Mouse (Mus musculus): Measurements from ENCODE around the gene Slc25a27. TPM values are rescaled to one million over a fixed set of nuclear protein-coding genes. Genes with fewer than 3 reads are reported as not detected.

Slc25a27 gene
- polyA plus RNA-seq (2012; rRNA removed), result 2.2 and 3.1 TPM in 2 replicates

DNA sequence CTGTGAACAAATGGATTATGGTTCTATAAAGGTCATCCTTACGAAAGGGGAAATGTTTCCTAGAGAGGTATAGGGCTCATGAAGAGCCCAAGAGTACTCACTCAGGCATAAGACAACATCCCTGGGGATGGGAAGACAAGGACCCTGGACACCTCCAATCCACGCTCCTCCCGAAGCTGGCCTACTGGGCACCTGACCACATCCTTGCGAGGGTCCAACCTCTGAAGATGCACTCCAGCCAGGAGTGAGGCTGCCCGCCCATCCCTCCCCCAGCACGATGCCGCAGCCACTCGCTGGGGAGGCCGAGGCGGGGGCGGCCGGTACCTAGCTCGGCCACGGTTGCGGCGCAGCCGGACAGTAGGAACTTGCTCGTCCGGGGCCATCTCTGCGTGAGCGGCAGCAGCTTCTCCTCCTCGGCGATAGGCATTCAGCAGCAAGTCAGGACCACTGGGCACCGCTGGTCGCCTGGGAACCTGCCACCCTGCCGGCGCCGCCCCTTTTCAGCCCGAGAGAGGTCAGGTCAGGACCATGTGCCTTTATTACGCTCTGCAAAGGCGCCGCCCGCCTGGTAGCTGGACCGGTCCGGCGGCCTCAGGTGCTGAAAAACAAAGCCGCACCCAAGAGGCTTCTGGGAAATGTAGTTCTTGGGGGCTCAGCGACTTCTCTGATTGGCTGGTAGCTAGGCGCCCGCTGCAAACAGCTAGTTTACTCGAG lies at the start of gene Slc25a27:
TSS of gene Slc25a27 (minus strand) at position 639 of the 714 bp plus-strand sequence.
- WGBS, result 2% methylated on average over 41 of the region's 41 CpGs
- no peak for TF ChIP-seq POLR2A (IDR thresholded peaks at IDR 0.05; ENCODE audit: low read depth, low read length)
- no peak for TF ChIP-seq CTCF (conservative IDR thresholded peaks at IDR 0.05; ENCODE audit: insufficient read depth, insufficient read length, low read depth, low read length)
- Histone ChIP-seq H3K4me1 (ENCODE audit: control insufficient read depth, insufficient read depth, low read length) (peaks cover 9% of the 10 kb centered on the region; the same call in 1 of the 2 replicates), H3K36me3 (ENCODE audit: control insufficient read depth, insufficient read depth, low read length) (no peaks in the 10 kb centered on the region), H3K27me3 (replicated peaks; ENCODE audit: control insufficient read depth, insufficient read depth, low read length) (no peaks in the 10 kb centered on the region), H3K27ac (ENCODE audit: insufficient read depth, low read depth, low read length) (peak within 1 kb of the TSS; percentile 21; the same call in 1 of the 2 replicates), H3K4me3 (ENCODE audit: insufficient read depth, low read depth, low read length) (peak within 1 kb of the TSS; percentile 83)
- DNase-seq, result peak; percentile 97

DNA sequence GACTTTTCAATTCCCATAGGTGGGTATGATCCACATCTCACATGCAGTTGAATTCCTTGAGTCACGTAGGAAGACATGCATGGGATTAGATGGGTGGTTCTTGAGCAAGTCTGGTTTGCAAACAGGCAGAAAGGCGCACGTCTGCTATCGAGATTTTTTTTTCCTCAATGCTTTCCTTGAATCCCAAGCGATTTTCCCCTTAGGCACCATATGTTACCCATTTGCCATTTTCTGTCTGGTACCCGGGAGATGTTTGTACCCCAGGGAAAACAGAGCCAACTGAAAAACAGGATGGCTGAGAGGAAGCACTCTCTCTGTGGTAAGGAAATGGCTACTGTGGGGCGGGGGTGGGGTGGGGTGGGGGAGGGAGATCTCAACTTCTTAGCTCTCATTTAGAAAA lies 49.6 kb upstream of the Slc25a27 start:
- Histone ChIP-seq H3K27me3 (replicated peaks; ENCODE audit: control insufficient read depth, insufficient read depth, low read length) (no peaks in the 10 kb centered on the region), H3K4me1 (ENCODE audit: control insufficient read depth, insufficient read depth, low read length) (peaks cover 4% of the 10 kb centered on the region; the same call in 1 of the 2 replicates), H3K4me3 (ENCODE audit: insufficient read depth, low read depth, low read length) (no peak overlapping the region), H3K36me3 (ENCODE audit: control insufficient read depth, insufficient read depth, low read length) (no peaks in the 10 kb centered on the region), H3K27ac (ENCODE audit: insufficient read depth, low read depth, low read length) (no peak overlapping the region)
- TF ChIP-seq CTCF (conservative IDR thresholded peaks at IDR 0.05; ENCODE audit: insufficient read depth, insufficient read length, low read depth, low read length) (no peak), POLR2A (IDR thresholded peaks at IDR 0.05; ENCODE audit: low read depth, low read length) (no peak)
- DNase-seq, result no peak
- WGBS, result 66% methylated on average over 7 of the region's 7 CpGs

DNA sequence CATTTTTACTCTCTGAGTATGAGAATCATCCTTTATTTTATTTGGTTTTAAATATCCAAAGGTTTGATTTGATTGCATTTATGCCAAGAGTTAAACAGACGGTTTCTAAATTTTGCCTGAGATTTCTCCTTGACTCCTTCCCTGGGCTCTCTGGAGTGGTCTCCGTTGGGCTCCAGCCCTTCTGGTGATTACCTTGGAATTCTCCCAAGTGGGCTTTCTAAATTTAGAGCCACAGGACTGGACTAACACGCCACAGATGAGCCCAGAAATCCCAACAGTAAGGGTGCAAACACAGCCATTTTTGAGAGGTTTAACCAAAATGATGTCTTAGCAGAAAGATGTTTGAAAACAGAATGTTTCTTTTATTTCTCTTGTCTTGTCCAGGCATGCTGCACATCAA lies 47.2 kb upstream of the Slc25a27 start:
- Histone ChIP-seq H3K4me1 (ENCODE audit: control insufficient read depth, insufficient read depth, low read length) (peaks cover 4% of the 10 kb centered on the region; the same call in 1 of the 2 replicates), H3K36me3 (ENCODE audit: control insufficient read depth, insufficient read depth, low read length) (no peaks in the 10 kb centered on the region), H3K27ac (ENCODE audit: insufficient read depth, low read depth, low read length) (no peak overlapping the region), H3K27me3 (replicated peaks; ENCODE audit: control insufficient read depth, insufficient read depth, low read length) (no peaks in the 10 kb centered on the region), H3K4me3 (ENCODE audit: insufficient read depth, low read depth, low read length) (no peak overlapping the region)
- DNase-seq, result no peak
- no peak for TF ChIP-seq POLR2A (IDR thresholded peaks at IDR 0.05; ENCODE audit: low read depth, low read length)
- TF ChIP-seq CTCF (conservative IDR thresholded peaks at IDR 0.05; ENCODE audit: insufficient read depth, insufficient read length, low read depth, low read length), result no peak
- WGBS, result 62% methylated on average over 3 of the region's 3 CpGs

DNA sequence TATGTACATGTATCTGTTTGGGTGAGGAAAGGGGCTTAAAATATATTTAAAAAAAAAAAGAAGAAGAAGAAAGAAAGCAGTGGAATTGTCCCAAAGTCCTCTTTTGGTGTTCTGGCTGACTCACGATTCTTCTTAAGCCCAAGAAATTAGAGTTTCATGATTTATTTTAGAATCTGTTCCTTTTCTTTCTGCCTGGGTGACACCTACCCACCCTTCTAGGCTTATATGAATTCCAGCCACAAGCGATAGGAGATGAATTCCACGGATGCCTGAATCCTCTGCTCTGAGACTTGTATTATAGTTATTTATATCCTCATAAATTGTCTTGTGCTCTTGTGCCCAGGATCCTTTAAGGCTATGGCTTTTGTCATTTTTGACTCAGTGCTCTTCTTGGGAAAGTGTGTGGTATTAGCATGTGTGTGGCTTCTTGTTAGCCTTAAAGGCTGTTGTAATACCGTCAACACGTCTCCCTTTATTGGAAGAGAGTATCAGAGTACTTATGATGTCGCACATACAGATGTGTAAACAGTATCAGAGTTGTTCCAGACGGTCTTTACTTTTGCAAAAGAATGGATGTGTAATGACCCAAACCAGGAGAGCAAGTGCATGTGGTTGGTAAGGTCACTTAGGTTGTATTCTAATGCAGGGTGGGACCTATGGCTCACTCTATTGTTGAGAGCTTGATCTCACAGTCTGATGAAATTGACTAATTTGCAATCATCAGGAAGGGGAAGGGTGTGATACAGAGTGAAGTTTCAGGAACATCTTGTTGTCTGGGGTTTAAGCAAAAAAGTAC lies 44.7 kb upstream of the Slc25a27 start:
- no peak for DNase-seq

DNA sequence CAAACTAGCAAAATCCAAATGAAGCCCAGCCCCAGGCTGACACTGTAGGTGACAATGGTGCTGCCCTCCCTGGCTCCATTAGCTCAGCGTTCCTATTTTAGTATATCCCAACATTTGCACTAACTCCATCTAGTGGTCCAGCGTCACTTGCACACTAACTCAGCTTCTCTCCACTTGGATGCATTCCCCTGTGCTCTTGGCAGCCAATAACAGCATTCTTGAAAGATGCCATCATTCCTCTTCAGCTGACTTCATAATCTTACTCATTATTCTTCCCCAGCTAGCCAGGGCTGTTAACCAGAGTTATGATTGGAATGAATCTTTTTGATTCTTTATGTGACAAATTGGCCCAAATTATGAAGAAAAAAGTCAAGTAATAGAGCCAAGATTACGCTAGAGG lies 40.2 kb upstream of the Slc25a27 start:
- Histone ChIP-seq H3K36me3 (ENCODE audit: control insufficient read depth, insufficient read depth, low read length) (no peaks in the 10 kb centered on the region), H3K27me3 (replicated peaks; ENCODE audit: control insufficient read depth, insufficient read depth, low read length) (no peaks in the 10 kb centered on the region), H3K4me3 (ENCODE audit: insufficient read depth, low read depth, low read length) (no peak overlapping the region), H3K27ac (ENCODE audit: insufficient read depth, low read depth, low read length) (no peak overlapping the region), H3K4me1 (ENCODE audit: control insufficient read depth, insufficient read depth, low read length) (no peaks in the 10 kb centered on the region)
- 71% methylated on average over 3 of the region's 3 CpGs for WGBS
- no peak for TF ChIP-seq CTCF (conservative IDR thresholded peaks at IDR 0.05; ENCODE audit: insufficient read depth, insufficient read length, low read depth, low read length)
- no peak for TF ChIP-seq POLR2A (IDR thresholded peaks at IDR 0.05; ENCODE audit: low read depth, low read length)
- DNase-seq, result peak; percentile 31

More for the DNA sequence above, 44.7 kb upstream of the Slc25a27 start:
- Histone ChIP-seq H3K36me3 (ENCODE audit: control insufficient read depth, insufficient read depth, low read length) (no peaks in the 10 kb centered on the region), H3K4me1 (ENCODE audit: control insufficient read depth, insufficient read depth, low read length) (no peaks in the 10 kb centered on the region), H3K27ac (ENCODE audit: insufficient read depth, low read depth, low read length) (no peak overlapping the region), H3K4me3 (ENCODE audit: insufficient read depth, low read depth, low read length) (no peak overlapping the region), H3K27me3 (replicated peaks; ENCODE audit: control insufficient read depth, insufficient read depth, low read length) (no peaks in the 10 kb centered on the region)
- 72% methylated on average over 7 of the region's 7 CpGs for WGBS
- TF ChIP-seq CTCF (conservative IDR thresholded peaks at IDR 0.05; ENCODE audit: insufficient read depth, insufficient read length, low read depth, low read length) (no peak), POLR2A (IDR thresholded peaks at IDR 0.05; ENCODE audit: low read depth, low read length) (no peak)

DNA sequence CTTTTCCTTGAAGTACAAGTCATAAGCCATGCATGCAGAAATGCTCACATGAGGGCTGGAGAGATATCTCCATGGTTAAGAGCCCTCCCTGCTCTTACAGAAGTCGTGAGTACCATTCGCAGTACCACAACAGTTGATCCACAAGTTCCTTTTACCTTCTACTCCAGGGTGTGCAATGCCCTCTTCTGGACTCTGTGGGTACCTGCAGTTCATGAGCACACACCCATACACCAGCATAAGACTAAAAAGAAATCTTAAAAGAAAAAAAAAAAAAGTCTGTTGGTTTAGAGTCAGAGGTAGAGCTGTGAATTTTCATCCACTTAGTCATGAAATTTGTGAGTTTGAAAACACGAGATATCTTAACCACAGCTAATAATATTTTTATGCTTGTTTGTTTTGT lies 39.7 kb upstream of the Slc25a27 start:
- Histone ChIP-seq H3K36me3 (ENCODE audit: control insufficient read depth, insufficient read depth, low read length) (no peaks in the 10 kb centered on the region), H3K4me1 (ENCODE audit: control insufficient read depth, insufficient read depth, low read length) (no peaks in the 10 kb centered on the region), H3K4me3 (ENCODE audit: insufficient read depth, low read depth, low read length) (no peak overlapping the region), H3K27me3 (replicated peaks; ENCODE audit: control insufficient read depth, insufficient read depth, low read length) (no peaks in the 10 kb centered on the region), H3K27ac (ENCODE audit: insufficient read depth, low read depth, low read length) (no peak overlapping the region)
- no peak for DNase-seq
- TF ChIP-seq CTCF (conservative IDR thresholded peaks at IDR 0.05; ENCODE audit: insufficient read depth, insufficient read length, low read depth, low read length), result no peak
- TF ChIP-seq POLR2A (IDR thresholded peaks at IDR 0.05; ENCODE audit: low read depth, low read length), result no peak
- 89% methylated on average over 3 of the region's 3 CpGs for WGBS
